Mouse (Mus musculus) c-Kit-positive CD71-positive TER-119-negative erythroid progenitor cells, embryonic 14.5 days (primary cell): Measurements from ENCODE around the gene Icam4.
A peak's percentile ranks its signal among the peaks of the same experiment; 100 is the strongest.
"Not testable (repeated sequence)": the region's sequence is repeated elsewhere in the genome, so short reads cannot be mapped to it uniquely, and the experiment has no call there.

Source experiments
- DNase-seq: peaks from one replicate; pipeline ENCODE4 v3.0.0-alpha.2; 2013; ENCODE audit warnings: low read depth

Gene Icam4

DNA sequence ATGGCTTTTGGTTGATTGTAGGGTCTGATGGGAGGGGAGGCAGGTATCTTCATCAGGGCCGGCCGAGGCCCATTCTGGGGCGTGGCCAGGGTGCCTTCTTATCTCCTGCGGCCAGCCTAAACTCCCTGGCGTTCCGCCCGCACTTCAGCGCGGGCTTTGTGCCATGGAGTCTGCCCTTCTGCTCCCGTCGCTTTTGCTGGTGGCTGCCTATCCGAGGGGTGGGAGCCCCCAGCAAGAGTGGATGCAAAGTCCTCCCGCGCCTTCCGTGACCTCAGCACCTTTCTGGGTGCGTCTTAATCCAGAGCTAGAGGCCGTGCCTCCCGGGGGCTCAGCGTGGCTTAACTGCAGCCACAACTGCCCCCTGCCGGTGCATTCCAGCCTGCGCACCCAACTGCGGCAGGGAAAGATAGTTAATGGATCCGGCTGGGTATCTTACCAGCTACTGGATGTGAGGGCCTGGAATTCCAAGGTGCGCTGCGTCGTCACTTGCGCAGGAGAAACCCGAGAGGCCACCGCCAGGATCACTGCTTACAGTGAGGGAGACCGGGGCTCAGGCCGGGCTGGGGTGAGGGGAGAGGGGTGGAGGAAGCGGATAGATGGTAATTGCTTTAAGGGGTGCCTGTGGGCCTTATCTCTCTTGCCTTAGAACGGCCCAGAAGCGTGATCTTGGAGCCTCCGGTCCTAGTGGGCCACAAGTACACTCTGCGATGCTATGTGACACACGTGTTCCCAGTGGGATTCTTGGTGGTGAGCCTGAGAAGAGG is at the start of gene Icam4:
Icam4 (plus strand) TSS at position 83 of the 764 bp plus-strand sequence.
- DNase-seq, result peak; percentile 90

GRCm38 (mm10) chr9:20979769-20980168 is 49.4 kb upstream of the Icam4 start:
- DNase-seq, result no peak

DNA sequence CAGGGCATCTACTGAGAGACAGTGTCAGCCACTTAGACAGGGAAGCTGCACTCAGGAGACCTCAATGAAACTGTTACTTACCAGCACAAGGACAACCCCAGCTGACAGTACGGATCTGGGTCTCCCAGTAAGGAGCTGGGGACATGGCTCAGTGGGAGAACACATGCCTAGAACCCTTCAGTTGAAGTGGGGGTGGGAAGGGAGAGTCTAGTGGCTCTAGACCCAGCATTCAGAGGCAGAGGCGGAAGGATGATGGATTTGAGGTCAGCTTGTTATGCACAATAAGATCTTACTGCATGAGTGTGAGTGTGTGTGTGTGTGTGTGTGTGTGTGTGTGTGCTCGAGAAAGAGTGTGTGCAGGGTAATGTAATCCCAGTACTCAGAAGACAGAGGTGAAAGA is 47.0 kb upstream of the Icam4 start:
- DNase-seq, result no peak

GRCm38 (mm10) chr9:20983169-20983568 is 46.0 kb upstream of the Icam4 start:
- no peak for DNase-seq

GRCm38 (mm10) chr9:20986952-20987686 is 42.1 kb upstream of the Icam4 start:
- no peak for DNase-seq

DNA sequence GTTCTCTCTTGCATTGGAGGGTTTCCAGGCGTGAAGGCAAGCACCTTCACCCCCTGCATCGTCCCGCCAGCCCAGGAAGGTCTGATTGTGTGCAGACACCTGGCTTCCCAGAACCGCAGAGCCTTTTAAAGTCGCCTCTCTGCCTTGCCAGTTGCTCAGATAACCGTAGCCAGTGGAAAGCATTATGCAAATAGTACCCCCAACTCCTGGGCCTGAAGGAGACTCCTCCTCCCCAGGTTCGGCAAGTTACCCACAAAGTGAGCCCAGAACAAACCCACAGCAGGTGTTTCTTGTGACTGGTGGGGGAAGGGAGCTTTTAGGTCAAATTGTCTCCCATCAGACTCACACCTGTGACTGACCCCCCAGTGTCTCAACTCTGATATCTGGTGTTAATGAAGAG is 41.2 kb upstream of the Icam4 start:
- DNase-seq, result no peak

DNA sequence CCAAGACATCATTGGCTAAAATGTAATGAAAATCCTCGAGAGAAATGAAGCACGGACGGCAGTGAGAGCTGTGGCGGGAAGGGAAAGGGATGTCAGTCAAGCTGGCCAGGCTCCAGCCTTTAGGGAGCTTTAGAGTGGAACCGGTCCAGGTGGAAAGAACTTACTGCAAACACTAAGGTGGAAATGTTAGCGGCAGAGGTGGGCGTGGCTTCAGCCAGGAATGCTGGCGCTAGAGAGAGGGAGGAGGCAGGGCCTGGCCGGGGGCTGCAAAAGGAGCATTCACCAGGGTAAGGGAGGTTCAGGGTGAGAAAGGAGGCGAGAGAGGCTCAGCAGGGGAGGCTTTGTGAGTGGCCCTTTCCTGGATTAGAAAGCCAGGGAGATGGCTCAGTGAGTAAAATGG is 38.3 kb upstream of the Icam4 start:
- no peak for DNase-seq

GRCm38 (mm10) chr9:20991587-20991986 is 37.6 kb upstream of the Icam4 start:
- DNase-seq, result no peak

DNA sequence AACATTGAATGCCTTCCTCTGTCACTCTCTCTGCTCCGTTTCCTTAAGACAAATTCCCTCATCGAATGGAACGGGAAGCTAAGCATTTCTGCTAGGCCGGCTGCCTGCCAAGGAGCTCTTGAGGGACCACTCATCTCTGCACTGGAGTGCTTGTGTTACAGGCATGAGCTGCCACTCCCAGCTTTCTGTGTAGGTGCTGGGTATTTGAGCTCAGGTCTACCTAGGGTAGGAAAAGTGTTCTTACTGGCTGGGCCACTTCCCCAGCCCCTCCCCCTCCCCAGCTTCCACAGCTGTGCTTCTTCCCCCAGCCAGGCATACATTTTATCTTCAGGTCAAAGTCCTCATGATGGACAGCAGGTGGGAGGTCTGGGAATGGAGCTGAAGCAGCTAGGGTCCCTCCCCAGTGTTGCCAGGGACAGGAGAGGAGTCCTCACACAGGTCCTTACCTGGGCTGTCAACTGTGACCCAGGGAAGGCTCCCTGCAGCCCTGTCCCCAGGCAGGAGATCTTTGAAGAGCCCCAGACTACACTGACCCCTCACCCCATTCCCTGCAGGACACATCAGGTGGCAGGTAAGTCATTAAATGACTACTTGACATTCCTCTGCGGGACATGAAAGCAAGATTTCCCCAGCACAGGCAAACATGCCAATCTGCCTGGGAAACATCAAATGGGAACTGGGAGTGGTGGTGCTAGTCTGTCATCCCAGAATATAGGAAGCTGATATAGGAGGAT is 35.8 kb upstream of the Icam4 start:
- no peak for DNase-seq

- no peak for DNase-seq
These were observed 34.1 kb upstream of the Icam4 start for GRCm38 (mm10) chr9:20995069-20995468.

DNA sequence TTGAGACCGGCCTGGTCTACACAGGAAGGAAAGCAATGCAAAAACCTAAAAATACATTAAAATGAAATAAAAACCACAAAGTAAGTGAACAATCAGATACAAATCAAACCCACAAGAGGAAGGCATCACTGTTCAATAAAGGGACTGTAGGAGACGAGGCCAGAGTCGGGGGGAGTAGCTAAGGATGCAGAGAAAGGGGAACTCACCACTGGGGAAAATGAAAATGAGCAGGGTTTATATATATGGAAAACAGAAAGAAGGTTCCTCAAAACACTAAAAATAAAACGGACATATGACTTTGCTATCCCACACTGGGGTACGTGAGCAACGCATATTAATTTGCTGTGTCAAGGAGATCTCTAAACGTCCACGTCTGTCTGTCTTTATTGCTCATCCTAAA is 32.1 kb upstream of the Icam4 start:
- DNase-seq, result no peak

DNA sequence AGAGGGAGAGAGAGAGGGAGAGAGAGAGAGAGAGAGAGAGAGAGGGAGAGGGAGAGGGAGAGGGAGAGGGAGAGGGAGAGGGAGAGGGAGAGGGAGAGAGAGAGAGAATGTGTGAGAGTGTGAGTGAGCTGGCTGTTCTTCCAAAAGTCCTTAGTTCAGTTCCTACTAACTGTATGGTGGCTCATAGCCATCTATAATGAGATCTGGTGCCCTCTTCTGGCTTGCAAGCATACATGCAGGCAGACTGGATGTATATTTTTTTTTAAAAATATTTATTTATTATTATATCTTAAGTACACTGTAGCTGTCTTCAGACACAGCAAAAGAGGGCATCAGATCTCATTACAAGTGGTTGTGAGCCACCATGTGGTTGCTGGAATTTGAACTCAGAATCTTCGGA is 30.8 kb upstream of the Icam4 start:
- DNase-seq, result not testable (repeated sequence)

- DNase-seq, result no peak
These were observed 28.4 kb upstream of the Icam4 start for GRCm38 (mm10) chr9:21000811-21001210.

DNA sequence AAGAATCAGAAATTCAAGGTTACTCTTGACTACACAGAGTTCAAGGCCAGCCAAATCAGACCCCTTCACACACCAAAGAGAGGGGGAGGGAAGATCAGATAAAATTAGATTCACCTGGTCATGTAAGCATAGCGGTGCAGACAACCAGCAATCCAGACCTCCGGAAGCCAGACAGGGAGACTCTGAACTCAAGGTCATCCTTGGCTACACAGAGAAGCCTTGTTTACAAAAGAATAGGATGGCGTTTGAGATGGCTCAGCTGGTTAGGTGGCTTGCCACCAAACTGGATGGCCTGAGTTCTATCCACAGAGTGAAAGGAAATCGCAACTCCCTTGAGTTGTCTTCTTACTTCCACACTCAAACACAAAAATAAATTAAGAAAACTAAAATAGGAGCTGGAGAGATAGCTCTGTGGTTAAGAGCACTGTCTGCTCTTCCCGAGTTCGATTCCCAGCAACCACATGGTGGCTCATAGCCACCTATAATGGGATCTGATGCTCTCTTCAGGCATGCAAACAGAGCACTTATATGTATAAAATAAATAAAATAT is 27.4 kb upstream of the Icam4 start:
- DNase-seq, result no peak

- no peak for DNase-seq
These were observed 26.9 kb upstream of the Icam4 start for GRCm38 (mm10) chr9:21002270-21002626.

DNA sequence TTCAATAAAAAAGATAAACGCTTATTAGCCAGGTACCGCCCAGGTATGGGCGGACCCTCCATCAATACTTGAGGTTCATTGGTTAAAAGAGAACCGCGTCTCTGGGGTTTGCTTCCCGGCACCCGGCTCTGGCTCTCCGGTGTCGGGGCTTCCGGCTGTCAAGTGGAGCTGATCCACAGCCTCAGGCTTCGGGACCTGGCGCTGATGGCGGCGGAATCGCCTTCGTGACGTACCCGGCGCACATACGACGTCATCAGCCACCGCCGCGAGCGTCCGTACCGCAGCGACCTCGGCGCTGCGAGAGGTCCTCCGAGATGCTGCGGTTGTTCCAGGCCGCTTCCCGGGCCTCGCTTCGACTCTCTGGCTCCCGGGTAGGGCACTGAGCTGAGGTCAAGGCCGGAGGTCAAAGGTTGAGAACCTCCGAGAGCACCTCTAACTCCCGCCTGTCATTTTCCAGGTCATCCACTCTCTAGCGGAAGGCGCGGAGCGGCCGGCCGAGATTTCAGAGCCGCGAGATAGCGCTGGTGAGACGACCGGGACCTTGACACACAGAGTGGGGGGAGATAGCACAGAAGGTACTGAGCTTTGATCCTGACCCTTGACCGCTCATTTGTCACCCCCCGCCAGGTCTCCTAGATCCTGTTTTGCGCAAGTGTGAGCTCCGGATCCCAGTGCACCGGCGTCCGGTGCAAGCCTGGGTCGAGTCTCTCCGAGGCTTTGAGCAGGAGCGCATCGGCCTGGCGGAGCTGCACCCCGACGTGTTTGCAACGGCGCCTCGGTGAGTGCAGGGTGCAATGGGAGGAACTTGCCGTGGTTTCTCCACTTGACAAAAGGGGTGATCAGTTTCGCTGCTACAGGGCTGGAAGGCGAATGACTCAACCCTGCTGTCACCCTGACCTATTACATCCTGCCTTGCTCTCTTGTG is 26.3 kb upstream of the Icam4 start, which contains the start of gene Mrpl4:
Mrpl4 (plus strand) TSS at position 112 of the 925 bp plus-strand sequence.
- peak; percentile 79 for DNase-seq

DNA sequence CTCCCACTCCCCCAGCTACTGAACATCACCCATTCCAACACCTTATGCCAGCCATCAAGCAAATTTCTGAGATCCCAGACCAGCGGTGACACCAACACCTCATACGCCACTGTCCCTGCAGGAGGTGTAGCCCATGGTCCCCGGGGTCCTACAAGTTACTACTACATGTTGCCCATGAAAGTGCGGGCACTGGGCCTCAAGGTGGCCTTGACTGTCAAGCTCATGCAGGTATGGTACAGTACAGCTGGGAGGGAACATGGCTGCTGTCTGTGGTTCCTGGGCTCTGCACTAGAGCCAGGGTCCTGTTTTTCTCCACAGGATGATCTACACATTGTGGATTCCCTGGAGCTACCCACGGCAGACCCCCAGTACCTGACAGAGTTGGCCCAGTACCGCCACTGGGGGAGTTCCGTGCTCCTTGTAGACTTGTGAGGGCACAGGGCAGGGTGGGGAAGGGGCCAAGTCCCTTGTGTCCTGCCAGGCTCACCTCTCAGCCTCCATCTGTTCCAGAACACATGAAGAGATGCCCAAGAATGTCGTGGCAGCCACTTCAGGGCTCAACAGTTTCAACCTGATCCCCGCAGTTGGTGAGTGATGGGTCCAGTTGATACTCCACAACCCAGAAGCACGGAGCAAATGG is 21.7 kb upstream of the Icam4 start:
- no peak for DNase-seq

- DNase-seq, result no peak
These were observed 21.2 kb upstream of the Icam4 start for GRCm38 (mm10) chr9:21008007-21008406.

DNA sequence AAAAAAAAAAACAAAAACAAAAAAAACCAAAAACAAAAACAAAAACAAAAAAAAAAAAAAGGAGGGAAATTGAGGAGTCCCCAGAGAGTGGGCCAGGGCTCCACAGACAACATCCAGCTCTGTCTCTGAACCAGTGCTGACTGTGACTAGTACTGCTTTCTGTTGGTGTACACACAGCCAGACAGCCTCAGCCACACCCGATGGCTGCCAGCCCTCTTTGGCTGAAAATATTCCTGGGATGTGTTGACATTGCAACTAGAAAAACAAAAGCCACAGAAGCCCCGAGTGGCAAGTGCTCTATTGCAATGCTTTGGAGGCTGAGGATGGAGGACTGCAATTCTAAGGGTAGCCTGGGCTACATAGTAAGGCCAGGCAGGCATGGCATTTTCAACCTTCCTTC is 18.8 kb upstream of the Icam4 start:
- DNase-seq, result no peak

- DNase-seq, result not testable (repeated sequence)
These were observed 18.1 kb upstream of the Icam4 start for GRCm38 (mm10) chr9:21010939-21011541.
